Mouse (Mus musculus) G1E (cell line): Measurements from ENCODE around the gene Aldh5a1. TPM values are rescaled to one million over a fixed set of nuclear protein-coding genes. Genes with fewer than 3 reads are reported as not detected.

Experiments
- ATAC-seq: 2 replicates; pipeline ENCODE4 v1.8.0; 2016; ENCODE audit warnings: mild to moderate bottlenecking; ENCODE audit not compliant: insufficient number of reproducible peaks, poor library complexity, low FRiP score, severe bottlenecking; ENCODE audit errors: extremely low read depth
- DNase-seq: peaks from one replicate; pipeline ENCODE4 v3.0.0; 2012; ENCODE audit warnings: low spot score
- H3K27me3 ChIP-seq: 2 replicates; pipeline ENCODE4 v1.6.1; 2012; ENCODE audit warnings: mild to moderate bottlenecking, low read length, inconsistent platforms; ENCODE audit not compliant: insufficient read depth
- H3K36me3 ChIP-seq: replicated peaks from 2 replicates; pipeline ENCODE3; 2012; ENCODE audit warnings: mild to moderate bottlenecking, inconsistent platforms
- H3K4me1 ChIP-seq: 2 replicates; pipeline ENCODE4 v1.6.1; 2012; ENCODE audit warnings: low read depth, low read length, inconsistent platforms, mixed read lengths; ENCODE audit not compliant: insufficient read depth
- H3K4me3 ChIP-seq: 2 replicates; pipeline ENCODE4 v1.5.1; 2012; ENCODE audit warnings: low read depth, mild to moderate bottlenecking, inconsistent platforms, low read length, moderate library complexity, mixed read lengths
- H3K9me3 ChIP-seq: replicated peaks from 2 replicates; pipeline ENCODE4 v1.6.1; 2012; ENCODE audit warnings: inconsistent platforms
- CTCF ChIP-seq: IDR thresholded peaks from 2 replicates; pipeline ENCODE4 v1.5.1; 2012; ENCODE audit warnings: low read depth, low read length, inconsistent platforms, mixed read lengths
- GATA1 ChIP-seq: IDR thresholded peaks from 2 replicates; pipeline ENCODE4 v1.6.1; 2012; ENCODE audit warnings: borderline replicate concordance, low read length, inconsistent platforms, mixed read lengths
- GATA2 ChIP-seq: IDR thresholded peaks from 2 replicates; pipeline ENCODE4 v1.6.1; 2012; ENCODE audit warnings: low read depth, low read length, inconsistent platforms, borderline replicate concordance
- POLR2AphosphoS5 ChIP-seq: IDR thresholded peaks from 2 replicates; pipeline ENCODE4 v1.6.1; 2012; ENCODE audit warnings: low read depth, low read length, inconsistent platforms; ENCODE audit not compliant: insufficient replicate concordance
- TAL1 ChIP-seq: conservative IDR thresholded peaks from 2 replicates; pipeline ENCODE4 v1.6.1; 2012; ENCODE audit warnings: low read depth, low read length, inconsistent platforms, mixed read lengths
- polyA plus RNA-seq: library from polyadenylated mRNA; stranded (reverse); fragments of >175 nt; gene quantifications from 2 replicates; pipeline ENCODE4 v1.2.3, GENCODE M21; 2012
- total RNA-seq, 2 experiments: library from RNA; stranded (forward) in 1 of 2; stranded (reverse) in 1 of 2; fragments of 200-1000 nt in 1 of 2; fragments of >200 nt in 1 of 2; fragmentation: Nextera tagmentation in 1 of 2; gene quantifications; 2 replicates each; pipeline ENCODE4 v1.2.3; 2014 to 2017

Gene Aldh5a1
- total and polyA plus RNA-seq, 3 experiments: 0.05 TPM; not detected in 2

DNA sequence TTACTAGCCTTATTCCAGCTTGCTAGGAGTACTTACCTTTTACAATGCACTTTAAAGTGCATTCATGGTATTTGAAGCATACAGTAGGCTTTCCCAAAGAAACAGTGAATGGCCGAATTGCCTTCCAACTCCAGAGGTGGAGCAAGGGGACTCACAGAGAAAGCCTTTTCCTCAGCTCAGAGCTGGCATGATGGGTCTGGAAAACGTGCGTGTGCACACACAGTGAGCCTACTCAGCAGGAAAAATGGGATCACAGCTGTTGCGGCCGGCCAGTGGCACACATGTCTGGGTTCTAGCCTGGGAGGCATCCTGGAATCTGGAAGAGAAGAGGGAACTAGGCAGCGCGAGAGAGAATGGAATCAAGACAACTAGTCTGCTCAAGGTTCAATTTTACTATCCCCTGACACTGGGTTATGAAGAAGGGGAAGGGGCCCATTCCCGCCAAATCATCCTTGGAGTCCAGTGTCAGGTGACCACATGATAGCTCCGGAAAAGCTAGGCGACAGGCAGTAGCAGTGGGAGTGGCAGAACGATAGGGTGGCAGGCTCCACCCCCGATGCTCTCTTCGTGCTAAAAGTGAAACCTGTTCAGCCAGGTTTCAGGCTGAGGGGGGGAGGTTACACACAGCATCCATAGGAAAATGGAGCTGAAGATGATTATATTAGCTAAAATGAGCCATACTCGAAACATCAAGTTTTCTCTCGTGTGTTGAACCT, 27.8 kb upstream of the Aldh5a1 start:
- Histone ChIP-seq H3K9me3 (no peaks in the 10 kb centered on the region), H3K36me3 (no peaks in the 10 kb centered on the region), H3K4me3 (no peak overlapping the region), H3K4me1 (no peaks in the 10 kb centered on the region), H3K27me3 (peaks cover 5% of the 10 kb centered on the region)
- ATAC-seq (no peak), DNase-seq (no peak)
- TF ChIP-seq TAL1 (no peak), POLR2AphosphoS5 (no peak)

DNA sequence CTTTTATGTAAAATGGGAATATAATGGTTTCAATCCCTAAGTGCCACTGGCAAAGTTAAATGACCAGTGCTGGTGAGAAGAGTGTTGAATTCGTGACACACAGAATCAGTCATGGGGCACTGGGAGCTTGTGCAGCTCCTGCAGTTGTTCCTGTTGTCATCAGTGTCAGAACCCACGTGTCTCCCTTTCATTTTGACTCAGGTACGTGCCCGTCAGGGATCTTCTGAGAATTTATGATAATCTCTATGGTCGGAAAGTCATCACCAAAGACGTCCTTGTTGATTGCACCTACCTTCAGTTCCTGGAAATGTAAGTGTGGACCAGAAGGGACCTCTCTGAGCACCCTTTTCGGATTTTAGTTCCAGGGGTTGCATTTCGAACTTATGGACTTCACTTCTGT, 24.7 kb upstream of the Aldh5a1 start:
- Histone ChIP-seq H3K27me3 (peaks cover 5% of the 10 kb centered on the region), H3K36me3 (no peaks in the 10 kb centered on the region), H3K4me3 (no peak overlapping the region), H3K9me3 (no peaks in the 10 kb centered on the region), H3K4me1 (no peaks in the 10 kb centered on the region)
- no peak for ATAC-seq
- DNase-seq: no peak
- TF ChIP-seq GATA1 (no peak), CTCF (no peak), POLR2AphosphoS5 (no peak), TAL1 (no peak), GATA2 (no peak)

DNA sequence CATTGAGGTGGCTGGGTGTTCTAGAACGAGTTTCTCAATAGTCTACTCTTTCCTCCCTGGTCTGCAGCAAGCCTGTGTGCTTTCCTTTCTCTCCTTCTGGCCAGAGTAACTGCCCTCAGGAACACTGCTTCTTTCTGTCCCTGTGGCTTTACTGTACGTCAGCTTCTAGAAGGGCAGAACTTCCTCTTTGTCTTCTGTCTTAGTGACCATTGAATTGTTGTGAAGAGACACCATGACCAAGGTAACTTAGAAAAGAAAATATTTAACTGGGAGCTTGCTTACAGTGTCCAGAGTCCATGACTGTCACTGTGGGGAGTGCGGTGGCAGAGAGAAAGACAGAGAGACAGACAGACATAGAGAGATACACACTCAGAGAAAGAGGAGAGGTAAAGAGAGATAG, 22.6 kb upstream of the Aldh5a1 start:
- no peaks in the 10 kb centered on the region for H3K4me1 ChIP-seq
- no peak overlapping the region for H3K4me3 ChIP-seq
- no peaks in the 10 kb centered on the region for H3K9me3 ChIP-seq
- DNase-seq (no peak), ATAC-seq (no peak)
- no peak for TF ChIP-seq GATA1
- TF ChIP-seq TAL1: no peak
- TF ChIP-seq GATA2: no peak
- peaks cover 5% of the 10 kb centered on the region for H3K27me3 ChIP-seq
- no peaks in the 10 kb centered on the region for H3K36me3 ChIP-seq

DNA sequence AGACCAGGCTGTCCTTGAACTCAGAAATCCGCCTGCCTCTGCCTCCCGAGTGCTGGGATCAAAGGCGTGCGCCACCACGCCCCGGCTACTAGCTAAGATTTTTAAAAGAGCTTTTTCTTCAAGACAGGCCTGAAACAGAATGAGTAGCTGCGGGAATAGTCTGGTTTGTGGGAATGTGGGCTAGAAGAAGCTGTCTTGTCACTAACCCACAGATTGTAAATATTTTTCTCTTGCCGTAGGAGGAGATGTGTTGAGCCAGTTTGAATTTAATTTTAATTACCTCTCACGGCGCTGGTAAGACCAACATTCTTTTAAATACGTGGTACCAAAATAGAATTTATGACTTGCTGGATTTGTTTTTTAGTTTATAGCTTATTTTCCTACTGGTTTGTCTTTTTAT, 21.2 kb upstream of the Aldh5a1 start:
- Histone ChIP-seq H3K4me1 (no peaks in the 10 kb centered on the region), H3K4me3 (no peak overlapping the region), H3K36me3 (no peaks in the 10 kb centered on the region), H3K9me3 (no peaks in the 10 kb centered on the region), H3K27me3 (peaks cover 5% of the 10 kb centered on the region)
- TF ChIP-seq TAL1 (no peak), GATA2 (no peak), GATA1 (no peak), POLR2AphosphoS5 (no peak), CTCF (no peak)
- ATAC-seq (no peak), DNase-seq (no peak)

DNA sequence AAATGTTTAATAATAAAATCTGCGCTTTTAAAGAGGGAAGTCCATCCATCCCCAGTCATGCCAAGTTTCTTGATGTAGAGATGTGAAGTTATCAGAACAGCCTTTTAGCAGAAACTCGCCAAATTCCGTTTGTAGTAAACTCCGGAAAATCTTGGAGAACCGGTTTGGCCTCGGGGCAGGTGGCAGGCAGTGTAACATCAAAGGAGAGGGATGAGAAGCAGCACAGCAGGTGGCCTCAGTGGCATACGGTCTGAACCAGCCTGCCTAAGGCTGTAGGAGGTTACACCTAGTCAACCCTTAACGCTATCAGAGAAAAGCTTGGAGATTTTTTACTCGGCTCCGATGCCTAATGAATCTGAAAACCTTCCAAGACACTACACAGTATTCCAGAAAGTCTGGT, 18.0 kb upstream of the Aldh5a1 start:
- H3K27me3 ChIP-seq: peaks cover 10% of the 10 kb centered on the region
- H3K36me3 ChIP-seq: no peaks in the 10 kb centered on the region
- H3K4me1 ChIP-seq: no peaks in the 10 kb centered on the region
- no peak overlapping the region for H3K4me3 ChIP-seq
- DNase-seq: no peak
- TF ChIP-seq GATA1 (no peak), GATA2 (no peak), TAL1 (no peak), CTCF (no peak), POLR2AphosphoS5 (no peak)
- no peak for ATAC-seq
- no peaks in the 10 kb centered on the region for H3K9me3 ChIP-seq

DNA sequence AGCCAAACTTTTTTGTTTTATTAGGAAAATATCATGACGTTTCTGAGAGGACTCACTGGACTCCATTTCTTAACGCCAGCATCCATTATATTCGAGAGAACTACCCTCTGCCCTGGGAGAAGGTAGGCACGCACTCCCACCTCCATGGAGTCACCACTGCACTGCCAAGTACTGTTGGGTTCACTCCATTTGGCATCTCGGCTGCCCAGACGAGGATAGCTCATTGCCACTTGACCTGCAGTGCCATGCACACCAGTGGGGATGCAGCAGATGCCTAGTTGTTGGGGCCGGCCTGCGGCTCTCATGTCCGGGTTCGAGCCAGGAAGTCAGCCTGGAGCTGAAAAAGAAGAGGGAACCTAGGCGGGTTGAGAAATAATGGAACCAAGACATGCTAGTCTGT, 17.6 kb upstream of the Aldh5a1 start:
- Histone ChIP-seq H3K4me3 (no peak overlapping the region), H3K4me1 (no peaks in the 10 kb centered on the region), H3K36me3 (no peaks in the 10 kb centered on the region), H3K9me3 (no peaks in the 10 kb centered on the region), H3K27me3 (peaks cover 10% of the 10 kb centered on the region)
- no peak for TF ChIP-seq GATA1
- no peak for TF ChIP-seq POLR2AphosphoS5
- no peak for TF ChIP-seq GATA2
- no peak for TF ChIP-seq CTCF
- TF ChIP-seq TAL1: no peak
- DNase-seq (no peak), ATAC-seq (no peak)
